Mouse (Mus musculus) left cerebral cortex, adult 8-10 months (tissue): ENCODE measurements around the gene C130050O18Rik. TPM values are rescaled to one million over a fixed set of nuclear protein-coding genes. Genes with fewer than 3 reads are reported as not detected.
A peak's percentile ranks its signal among the peaks of the same experiment; 100 is the strongest.

Source experiments
- DNase-seq, 2 experiments: peaks; one replicate each; pipeline ENCODE4 v3.0.0; 2022; ENCODE audit warnings: low spot score in 2 of 2
- total RNA-seq, 4 experiments: library from RNA; stranded (reverse); gene quantifications; 2 replicates each; pipeline ENCODE4 v1.2.4; 2022

The C130050O18Rik gene
- total RNA-seq, 4 experiments from 2014 or later: 0.32 to 1.5 (median 0.70) TPM

DNA sequence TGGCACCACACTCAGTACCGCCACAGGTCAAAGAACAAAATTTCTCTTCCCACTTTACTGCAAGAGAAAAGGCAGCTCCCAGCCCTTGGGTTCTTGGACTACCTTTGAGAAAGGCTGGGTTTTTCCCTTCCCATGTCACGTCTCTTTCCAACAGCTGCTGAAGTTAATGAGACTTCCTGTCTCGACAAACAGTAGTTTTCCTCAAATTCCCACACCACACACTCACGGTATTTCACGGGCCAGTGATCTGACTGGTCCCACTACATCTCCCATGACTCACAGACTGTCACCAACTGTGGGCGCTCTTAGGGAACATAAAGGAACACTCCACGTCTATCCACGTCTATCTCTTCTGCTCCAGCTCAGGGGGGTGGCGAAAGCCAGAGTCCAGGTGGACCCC, 20.1 kb downstream of the C130050O18Rik start:
- DNase-seq: no peak

- DNase-seq: no peak
These were observed 21.9 kb downstream of the C130050O18Rik start for GRCm38 (mm10) chr5:139427001-139427400.

DNA sequence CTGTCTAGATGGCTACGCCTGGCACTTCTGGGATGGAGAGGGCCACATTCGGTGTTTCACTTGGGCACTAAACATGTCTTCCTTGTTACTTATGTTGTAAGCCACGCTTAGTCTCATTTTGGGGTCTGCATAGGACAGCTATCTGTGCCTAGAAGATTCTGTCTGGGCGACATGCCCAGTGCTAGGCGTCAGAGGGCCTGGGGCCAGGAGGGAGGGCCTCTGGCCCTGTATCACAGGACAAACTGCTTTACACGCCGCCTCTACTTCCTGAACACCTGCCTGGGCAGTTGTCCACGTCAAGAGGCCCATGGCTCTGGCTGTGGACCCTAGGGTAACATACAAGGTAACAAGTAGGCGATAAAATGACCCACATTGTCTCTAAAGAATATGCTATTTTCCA, 22.9 kb downstream of the C130050O18Rik start:
- DNase-seq: no peak

DNA sequence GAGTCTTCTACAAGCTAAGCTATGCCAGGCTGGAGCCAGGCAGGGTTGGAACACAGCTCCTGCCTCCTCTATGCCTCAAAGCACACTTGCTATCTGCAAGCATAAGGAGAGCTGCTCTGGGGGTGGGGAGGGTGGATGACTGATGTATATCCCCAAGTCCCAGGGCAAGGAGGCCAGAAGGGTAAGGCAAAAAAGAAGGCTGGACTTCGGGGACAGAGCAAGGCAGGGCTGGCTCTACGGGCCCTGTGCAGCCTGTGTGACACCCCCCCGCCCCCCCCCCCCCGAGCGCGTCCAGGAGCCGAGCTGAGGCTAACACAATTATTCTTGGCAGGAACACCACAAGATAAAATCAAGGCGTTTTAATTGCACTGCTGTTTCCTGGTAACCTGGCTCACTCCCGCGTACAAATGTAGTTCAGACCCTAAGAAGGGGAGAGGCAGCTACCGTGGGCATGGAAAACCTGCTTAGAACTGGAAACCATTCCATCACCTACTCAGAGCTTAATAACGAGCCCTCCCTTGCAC, 24.8 kb downstream of the C130050O18Rik start:
- DNase-seq: no peak

DNA sequence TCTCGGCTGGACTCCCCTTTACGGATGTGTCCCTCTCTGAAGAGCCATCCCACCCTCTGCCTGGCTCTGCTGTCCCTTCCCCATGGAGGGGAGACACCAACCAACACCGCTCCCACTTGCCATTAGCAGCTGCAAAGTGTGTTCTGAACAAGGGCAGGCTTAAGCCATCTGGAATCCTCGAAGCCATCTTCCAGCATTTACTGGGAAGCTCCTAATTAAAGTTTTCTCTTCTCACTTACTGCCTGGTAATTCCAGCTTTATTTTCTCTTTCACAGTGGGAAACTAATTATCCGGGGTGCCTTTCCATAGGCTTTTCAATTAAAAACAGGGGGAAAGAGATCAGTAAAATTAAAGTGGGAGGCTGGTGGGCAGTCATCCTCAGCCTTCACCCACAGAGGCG, 27.3 kb downstream of the C130050O18Rik start:
- no peak for DNase-seq

DNA sequence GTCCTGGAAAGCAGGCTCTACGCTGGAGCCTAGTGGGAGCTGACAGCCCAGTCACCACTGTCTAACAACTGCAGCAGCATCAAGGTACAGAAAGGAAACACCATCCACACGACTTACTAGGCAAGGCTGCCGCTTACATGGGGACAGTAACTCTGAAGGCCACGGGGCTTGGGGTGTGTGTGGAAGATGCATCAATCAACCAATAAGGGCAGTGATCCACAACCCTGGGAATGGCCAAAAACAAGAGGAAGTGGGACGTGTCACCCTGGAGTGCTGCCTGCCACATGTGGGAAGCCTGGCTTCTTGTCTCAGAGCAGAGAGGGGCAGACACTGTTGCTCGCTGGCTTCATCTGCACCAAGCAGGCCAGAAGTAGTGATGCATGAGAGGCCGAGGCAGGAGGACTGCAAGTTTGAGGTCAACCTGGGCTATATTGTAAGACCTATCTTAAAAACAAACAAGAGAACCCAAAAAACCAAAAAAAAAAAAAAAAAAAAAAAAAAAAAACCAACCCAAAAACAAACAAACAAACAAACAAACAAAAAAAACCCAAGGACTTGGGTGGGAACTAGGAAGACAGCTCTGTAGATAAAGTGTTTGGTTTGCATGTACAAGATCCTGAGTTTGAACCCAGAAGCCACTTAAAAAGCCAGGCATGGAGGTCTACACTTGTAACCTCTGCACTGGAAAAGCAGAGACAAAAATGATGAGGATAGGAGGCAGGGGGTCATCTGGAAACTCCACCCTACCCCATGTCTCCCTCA, 27.8 kb downstream of the C130050O18Rik start:
- no peak for DNase-seq

DNA sequence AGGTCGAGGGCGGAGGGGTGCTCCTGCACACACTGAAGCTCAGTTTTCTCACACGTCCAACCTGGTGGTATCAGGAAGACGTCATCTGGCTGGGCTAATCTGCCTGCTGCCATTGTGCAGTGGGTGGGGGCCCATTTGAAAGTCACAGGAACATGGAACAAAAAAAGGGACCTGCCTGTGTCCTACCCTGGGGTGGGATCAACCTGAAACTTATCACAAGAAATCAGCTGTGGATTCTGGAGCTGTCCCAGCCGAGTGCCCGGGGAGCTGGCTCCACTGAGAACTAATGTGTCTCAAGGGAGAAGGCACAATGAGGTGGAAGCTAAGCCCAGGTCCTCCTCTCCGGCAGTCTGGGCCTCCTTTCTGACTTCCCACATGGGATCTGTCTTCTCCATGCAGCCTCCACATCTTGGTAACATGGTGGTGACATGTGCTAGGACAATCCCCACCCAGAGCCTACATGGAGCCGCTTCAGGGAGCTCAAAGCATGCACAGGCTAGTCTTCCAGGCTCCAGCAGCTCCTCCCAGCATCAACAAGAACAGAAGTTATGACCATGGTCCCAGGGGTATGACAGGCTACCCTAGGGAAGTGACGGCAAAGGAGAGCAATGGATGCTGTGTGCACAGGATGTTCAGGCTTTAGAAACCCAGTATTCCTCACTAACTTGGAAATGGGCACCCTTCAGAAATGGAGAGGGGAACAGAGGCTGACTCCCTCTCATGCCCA, 28.9 kb downstream of the C130050O18Rik start:
- DNase-seq: no peak

DNA sequence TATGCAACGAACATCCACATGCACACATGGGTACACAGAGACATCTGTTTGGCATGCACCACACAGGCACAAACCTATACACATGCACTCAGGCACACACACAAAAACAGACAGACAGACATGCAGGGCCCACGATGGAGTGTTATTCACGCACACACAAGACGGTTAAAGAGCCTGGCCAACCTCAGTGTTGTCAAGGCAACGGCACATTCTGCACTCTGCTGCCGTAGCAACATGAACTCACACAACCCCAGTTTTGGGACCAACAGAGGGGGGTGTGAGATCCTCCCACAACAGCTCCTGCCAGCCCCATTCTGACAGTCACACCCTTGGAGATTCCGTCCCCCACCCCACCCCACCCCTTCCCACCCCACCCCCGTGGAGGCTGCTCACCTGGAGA, 29.9 kb downstream of the C130050O18Rik start:
- peak in 1 of 2 experiments; percentile 84 for DNase-seq

DNA sequence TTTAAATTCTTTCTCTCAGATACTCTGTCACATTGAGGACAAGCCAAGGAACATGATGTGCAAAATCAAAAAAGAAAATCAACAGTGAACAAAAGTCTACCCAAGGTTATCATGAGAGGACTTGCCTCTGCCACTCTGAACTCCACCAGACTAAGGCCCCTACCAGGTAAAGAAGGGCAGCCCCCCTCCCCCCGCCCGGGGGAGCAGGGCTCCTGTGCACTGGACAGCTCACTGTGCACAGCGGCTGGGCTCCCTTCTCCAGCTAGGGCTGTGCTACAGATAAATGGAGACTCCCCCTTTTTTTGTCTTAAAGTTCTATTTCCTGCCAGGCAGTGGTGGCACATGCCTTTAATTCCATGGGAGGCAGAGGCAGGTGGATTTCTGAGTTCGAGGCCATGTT, 32.7 kb downstream of the C130050O18Rik start:
- no peak for DNase-seq

GRCm38 (mm10) chr5:139438440-139438839, 33.4 kb downstream of the C130050O18Rik start:
- DNase-seq: no peak

GRCm38 (mm10) chr5:139440451-139440850, 35.4 kb downstream of the C130050O18Rik start:
- DNase-seq: no peak

GRCm38 (mm10) chr5:139440926-139441725, 36.0 kb downstream of the C130050O18Rik start:
- no peak for DNase-seq

- DNase-seq: no peak
These were observed 36.6 kb downstream of the C130050O18Rik start for GRCm38 (mm10) chr5:139441726-139442018.

GRCm38 (mm10) chr5:139442428-139442827, 37.3 kb downstream of the C130050O18Rik start:
- no peak for DNase-seq

DNA sequence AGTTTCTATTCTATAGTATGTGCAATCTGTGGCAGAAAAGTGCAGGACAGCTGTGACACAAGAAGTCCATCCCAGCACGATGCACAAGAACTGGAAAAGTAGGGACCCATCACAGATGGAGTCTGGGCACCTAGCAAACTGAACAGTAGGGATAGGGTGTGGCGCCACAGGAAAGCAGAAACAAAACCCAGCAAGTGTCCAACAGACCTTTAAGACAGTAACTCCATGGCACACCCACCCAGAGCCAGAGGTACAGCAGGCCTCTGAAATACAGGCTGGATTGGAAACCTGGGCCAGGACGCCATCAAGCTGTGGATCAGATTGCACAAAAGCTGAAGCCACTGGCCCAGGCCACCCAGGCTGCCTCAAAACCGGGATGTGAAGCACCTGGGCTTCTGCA, 37.9 kb downstream of the C130050O18Rik start:
- no peak for DNase-seq

DNA sequence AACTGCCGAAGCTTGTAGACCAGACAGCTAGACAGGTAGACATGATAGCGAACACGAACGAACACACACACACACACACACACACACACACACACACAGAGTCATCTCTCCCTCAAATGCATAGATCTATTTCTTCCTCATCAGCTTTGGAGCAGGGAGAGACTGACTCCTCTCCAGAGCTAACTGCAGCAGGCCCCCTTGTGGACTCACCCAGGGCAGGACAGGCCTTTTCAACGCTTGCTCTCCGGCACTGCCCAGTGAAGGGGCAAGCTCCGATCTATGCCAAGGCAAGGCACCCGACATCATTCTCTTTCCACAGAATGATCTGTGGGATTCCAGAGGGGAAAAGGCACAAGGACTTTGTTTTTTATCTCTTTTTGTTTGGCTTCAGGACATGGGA, 40.2 kb downstream of the C130050O18Rik start:
- DNase-seq: no peak

DNA sequence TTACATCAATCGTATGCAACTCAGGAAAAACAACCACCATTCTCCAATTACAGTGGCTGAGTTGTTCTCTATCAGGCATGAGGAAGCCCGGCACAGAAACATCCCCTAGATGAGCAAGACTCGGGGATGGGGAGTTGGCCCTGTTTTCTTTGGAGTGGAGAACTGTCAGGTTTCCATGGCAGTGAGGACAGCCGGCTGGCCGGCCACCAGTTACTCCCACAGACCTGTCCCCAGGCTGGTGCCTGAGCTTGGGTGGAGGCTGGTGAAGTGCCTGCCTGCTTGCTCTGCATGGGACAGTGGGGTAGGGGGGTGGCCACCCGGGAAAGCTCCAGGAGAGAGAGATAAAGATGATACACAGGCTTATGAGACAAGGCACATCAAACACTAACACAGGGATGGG, 42.9 kb downstream of the C130050O18Rik start:
- DNase-seq: peak in 1 of 2 experiments; percentile 62

GRCm38 (mm10) chr5:139449161-139449791, 44.2 kb downstream of the C130050O18Rik start:
- DNase-seq: no peak

DNA sequence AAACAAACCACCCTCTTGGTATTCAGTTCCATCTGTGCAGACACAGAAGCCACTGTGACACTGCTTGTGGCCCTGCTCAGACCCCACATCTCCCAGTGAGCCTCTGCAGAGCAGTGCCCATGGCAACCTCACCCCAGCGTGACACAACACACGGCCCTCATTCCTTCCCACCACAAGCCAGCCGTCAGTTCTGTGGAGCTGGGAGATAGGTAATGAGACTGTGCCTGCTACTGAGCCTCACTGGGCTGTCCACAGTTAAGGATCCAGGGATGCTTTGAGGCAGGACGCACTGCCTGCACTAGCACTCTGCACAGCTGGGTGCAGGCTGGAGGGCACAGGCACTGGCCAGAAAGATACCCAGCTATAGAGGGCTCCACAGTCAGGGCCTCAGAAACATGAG, 44.8 kb downstream of the C130050O18Rik start:
- DNase-seq: no peak

GRCm38 (mm10) chr5:139453031-139453430, 48.0 kb downstream of the C130050O18Rik start:
- no peak for DNase-seq

DNA sequence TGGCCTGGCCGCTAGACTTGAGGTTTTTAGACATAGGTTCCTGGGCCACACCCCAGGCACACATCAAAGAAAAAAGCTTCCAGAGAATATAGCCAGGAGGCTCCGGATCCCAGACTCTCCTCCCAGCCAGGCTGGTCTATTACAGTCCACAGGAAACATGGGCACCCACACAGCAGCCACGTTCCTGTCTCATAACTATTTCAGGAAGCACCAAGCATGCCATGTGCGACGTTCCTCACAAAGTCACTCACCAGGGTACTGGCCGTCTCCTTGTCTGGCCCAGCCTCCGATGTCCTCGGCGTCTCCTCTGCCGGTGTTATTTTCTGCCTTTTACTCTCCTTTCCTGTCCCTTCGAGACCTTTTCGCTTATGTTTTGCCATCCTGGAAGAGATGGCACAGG, 50.1 kb downstream of the C130050O18Rik start:
- DNase-seq: peak in 1 of 2 experiments; percentile 45
